Mouse (Mus musculus) urinary bladder, postnatal 25 days (tissue): ENCODE data around the gene Camk2b.

Source experiments
- DNase-seq: peaks from one replicate; pipeline ENCODE4 v3.0.0; 2022; ENCODE audit warnings: low spot score

Gene Camk2b

GRCm38 (mm10) chr11:6050066-6050560 lies 16.0 kb downstream of the Camk2b start:
- DNase-seq = no peak

GRCm38 (mm10) chr11:6048208-6048607 lies 18.0 kb downstream of the Camk2b start:
- DNase-seq = no peak

GRCm38 (mm10) chr11:6038929-6039328 lies 27.2 kb downstream of the Camk2b start:
- DNase-seq = no peak

- DNase-seq = no peak
These were observed 28.5 kb downstream of the Camk2b start for GRCm38 (mm10) chr11:6037686-6038085.

- DNase-seq = no peak
These were observed 29.0 kb downstream of the Camk2b start for GRCm38 (mm10) chr11:6037198-6037597.

- no peak for DNase-seq
These were observed 29.7 kb downstream of the Camk2b start for GRCm38 (mm10) chr11:6036477-6036876.

- no peak for DNase-seq
These were observed 30.6 kb downstream of the Camk2b start for GRCm38 (mm10) chr11:6035521-6035920.

- DNase-seq = no peak
These were observed 31.4 kb downstream of the Camk2b start for GRCm38 (mm10) chr11:6034740-6035139.

- no peak for DNase-seq
These were observed 32.4 kb downstream of the Camk2b start for GRCm38 (mm10) chr11:6033801-6034200.

- DNase-seq = peak; percentile 43
These were observed 33.0 kb downstream of the Camk2b start for GRCm38 (mm10) chr11:6033147-6033546.

- DNase-seq = no peak
These were observed 35.5 kb downstream of the Camk2b start for GRCm38 (mm10) chr11:6030650-6031049.

- DNase-seq = no peak
These were observed 36.4 kb downstream of the Camk2b start for GRCm38 (mm10) chr11:6029790-6030189.

- no peak for DNase-seq
These were observed 37.3 kb downstream of the Camk2b start for GRCm38 (mm10) chr11:6028911-6029310.

GRCm38 (mm10) chr11:6026361-6026760 lies 39.8 kb downstream of the Camk2b start:
- no peak for DNase-seq

- no peak for DNase-seq
These were observed 41.1 kb downstream of the Camk2b start for GRCm38 (mm10) chr11:6024923-6025652.

GRCm38 (mm10) chr11:6020897-6021839 lies 45.0 kb downstream of the Camk2b start:
- DNase-seq = no peak

GRCm38 (mm10) chr11:6020360-6020759 lies 45.8 kb downstream of the Camk2b start:
- no peak for DNase-seq

GRCm38 (mm10) chr11:6018218-6019010 lies 47.7 kb downstream of the Camk2b start:
- no peak for DNase-seq

GRCm38 (mm10) chr11:6017484-6018140 lies 48.5 kb downstream of the Camk2b start:
- DNase-seq = no peak

GRCm38 (mm10) chr11:6016797-6017395 lies 49.3 kb downstream of the Camk2b start:
- no peak for DNase-seq

GRCm38 (mm10) chr11:6016368-6016767 lies 49.8 kb downstream of the Camk2b start:
- no peak for DNase-seq
